Mouse (Mus musculus) cerebellum, adult 8-10 months (tissue): ENCODE measurements at regions not wholly inside any gene's neighbourhood (a gene's known extent, or its start where the extent isn't known, plus 50 kb on each side); places are given as distances from the start of the nearest gene placed in this dataset.
A peak's percentile ranks its signal among the peaks of the same experiment; 100 is the strongest.
"Not testable (repeated sequence)": the region's sequence is repeated elsewhere in the genome, so short reads cannot be mapped to it uniquely, and the experiment has no call there.

Source experiments
- DNase-seq: peaks from one replicate; pipeline ENCODE4 v3.0.0; 2022

DNA sequence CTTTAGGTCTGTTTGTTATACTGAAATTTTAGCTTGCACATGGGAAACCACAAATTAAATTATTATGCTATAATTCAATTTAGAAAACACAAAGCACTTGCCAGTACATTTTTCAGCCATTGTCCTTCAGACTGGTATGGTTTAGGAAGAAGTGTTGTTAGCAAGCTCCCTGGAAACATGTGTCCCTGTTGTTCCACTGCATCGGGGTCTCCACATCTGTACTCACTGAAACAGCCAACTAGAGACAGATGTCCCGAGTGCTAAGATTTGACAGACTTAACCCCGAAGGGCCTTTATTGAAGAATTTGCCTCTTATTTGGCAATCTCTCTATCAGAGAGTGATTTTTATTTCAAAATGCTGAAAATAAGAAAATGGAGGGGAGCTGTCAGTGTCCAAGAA is 362.6 kb downstream of the Rfpl4b start:
- no peak for DNase-seq

DNA sequence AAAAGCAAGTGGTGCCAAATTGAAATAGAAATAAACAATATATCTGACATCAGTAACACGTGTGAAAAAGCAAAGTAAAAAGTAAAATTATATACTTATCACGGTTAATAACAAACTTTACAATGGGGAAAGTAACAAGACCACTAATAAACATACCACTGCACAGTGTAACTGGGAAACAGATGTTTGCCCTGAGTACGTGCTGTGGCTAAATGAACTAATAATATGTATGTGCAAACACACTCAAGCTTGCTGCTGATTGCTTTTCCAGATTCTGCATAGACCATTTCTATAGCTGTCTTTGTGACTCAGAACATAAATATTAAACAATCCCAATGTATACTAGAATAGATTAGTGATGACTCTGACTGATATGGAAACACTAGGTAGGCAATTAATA is 363.2 kb downstream of the Rfpl4b start:
- DNase-seq: no peak

DNA sequence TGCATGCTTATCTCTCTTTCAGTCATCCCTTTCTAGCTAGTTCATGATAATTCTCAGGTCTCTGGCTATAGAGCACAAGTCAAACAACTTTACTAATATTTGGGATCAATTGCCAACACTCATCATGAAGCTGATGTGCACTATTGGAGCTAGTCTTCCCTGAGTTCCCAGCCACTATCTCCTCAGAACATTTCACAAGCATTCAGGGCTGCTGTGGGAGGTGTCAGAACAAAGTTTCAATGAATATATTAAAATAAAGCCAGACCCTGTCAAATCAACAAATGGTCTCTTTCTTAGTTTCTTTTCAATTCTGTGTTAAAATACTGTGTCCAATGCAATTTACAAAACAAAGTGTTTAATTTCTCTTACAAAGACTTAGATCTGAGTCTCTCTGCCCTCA is 364.8 kb downstream of the Rfpl4b start:
- no peak for DNase-seq

DNA sequence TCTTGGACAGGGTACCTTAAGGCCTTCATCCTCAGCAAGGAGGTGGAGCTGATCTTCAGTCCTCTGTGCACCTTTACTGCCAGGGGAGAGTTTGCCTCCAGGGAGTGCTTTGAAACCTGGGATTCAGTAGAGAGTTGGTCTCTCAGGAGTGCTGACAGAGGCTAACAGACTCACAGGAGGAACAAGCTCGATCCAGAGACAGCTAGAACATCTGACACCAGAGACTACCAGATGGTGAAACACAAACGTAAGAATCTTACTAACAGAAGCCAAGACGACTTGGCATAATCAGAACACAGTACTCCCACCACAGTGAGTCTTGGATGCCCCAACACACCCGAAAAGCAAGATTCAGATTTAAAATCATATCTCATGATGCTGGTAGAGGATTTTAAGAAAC is 372.3 kb downstream of the Rfpl4b start:
- DNase-seq: no peak

DNA sequence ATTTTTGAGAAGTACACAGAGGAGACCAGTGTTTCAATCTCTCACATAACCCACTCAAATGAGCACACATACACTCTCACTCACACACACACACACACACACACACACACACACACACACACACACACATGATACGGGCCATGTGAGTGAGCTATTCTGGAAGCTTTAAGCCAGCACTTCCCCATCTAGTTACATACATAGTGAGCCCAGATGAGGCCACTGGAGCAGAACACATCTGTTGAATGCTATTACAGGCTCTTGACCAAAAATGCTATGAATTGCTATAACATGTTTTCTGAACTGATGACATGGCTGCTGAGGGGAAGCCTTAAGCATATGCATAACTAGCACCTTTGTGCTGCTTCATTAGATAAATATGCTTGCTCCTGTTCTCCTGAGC is 373.9 kb downstream of the Rfpl4b start:
- DNase-seq: no peak

DNA sequence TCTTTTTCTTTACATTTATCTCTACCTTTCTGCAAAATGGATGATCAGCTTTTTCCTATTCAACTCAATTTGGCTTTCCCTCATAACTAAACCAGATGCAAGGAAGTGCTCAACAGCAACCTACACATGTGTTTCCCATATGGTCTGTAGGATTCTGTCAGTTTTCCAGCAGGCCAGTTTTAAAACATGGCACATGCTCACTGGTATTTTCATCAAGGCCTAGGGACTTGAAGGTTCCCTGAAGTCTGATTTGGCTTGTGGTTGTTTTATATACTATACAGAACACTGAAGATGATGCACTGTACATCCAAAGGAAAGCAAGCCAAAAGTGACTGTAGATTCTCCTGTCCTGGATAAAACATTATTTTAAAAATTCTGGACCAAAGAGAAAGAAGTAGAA is 374.3 kb downstream of the Rfpl4b start:
- DNase-seq: no peak

DNA sequence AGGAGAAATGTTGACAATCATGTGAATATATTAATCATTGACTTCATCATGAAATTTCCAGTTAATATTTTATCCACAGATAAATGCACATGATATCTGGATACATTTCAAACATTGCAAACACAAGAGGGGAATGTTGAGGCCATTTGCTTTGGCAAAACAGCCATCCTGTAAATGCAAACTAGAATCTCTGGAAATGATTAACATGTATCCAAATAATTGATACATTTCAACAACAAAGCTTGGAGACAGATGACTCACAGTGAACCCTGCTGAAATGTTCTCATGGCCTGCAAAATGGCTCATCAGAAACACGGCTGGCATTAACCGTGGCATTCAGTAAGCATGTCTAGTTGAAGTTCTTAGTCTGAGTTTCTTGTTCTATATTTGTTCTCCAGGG is 382.3 kb downstream of the Rfpl4b start:
- DNase-seq: no peak

DNA sequence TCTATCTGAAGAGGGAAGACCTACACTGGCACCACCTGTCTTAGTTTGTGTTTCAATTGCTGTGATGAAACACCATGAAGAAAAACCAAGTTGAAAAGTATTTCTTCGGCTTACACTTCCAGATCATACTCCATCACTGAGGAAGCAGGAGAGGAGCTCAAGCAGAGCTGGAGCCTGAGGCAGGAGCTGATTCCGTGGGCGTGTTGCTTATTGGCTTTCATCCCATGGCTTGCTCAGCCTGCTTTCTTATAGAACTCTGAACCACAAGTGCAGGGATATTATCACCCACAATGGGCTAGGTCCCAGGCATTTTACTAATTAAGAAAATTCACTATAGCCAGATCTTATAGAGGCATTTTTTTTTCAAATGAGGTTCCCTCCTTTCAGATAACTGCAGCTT is 384.7 kb downstream of the Rfpl4b start:
- no peak for DNase-seq

DNA sequence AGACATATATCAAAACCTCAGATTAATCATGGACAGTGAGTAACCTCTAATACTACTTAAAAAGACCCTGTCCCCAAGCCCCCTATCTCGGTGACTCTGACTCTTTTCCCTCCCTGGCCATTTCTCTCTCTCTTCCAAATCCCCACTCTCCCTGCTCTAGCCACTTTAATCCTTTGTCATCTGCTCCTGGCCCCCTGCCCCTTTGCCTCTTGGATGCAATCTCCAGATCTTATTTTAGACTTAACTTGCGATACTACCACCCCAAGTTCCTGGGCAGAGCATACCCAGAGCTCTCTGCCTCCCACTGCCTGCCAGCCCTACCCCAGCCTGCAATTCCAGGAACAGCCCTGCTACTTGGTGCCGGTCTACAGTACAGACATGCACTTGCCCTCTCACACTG is 400.0 kb downstream of the Rfpl4b start:
- DNase-seq: no peak

DNA sequence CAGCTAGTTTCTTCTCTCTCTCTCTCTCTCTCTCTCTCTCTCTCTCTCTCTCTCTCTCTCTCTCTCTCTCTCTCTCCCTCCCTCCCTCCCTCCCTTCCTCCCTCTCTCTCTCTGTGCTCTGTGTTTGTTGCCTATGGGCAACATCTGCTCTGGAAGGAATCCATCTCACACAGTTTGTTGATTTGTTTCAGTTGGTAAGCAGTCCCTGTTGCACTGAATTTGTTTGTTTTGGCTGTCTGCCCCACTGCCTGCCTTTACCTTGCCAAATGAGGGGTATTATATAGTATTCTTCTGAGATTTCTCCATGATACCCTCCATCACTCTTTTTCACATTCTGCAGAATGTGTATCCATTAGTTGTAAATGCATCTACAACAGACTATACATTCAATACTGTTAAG is 401.8 kb downstream of the Rfpl4b start:
- DNase-seq: no peak

DNA sequence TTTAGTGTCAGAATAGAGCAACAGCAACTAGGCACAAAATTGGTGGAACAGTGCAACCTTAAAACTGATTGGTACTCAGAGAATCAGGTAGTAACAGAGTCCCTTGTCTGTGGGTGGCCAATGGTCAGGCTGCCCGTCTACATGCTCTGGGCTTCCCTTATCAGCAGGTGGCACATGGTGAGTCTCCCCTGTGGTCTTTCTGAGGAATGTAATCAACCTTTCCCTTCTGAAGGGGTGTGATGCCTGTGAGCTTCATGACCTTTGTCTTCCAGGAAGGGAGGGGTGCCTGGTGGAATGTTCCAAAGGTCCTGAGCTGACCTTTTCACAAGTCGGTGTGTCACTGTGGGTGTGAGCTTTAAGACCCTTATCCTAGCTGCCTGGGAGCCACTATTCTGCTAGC is 438.4 kb downstream of the Rfpl4b start:
- DNase-seq: no peak

DNA sequence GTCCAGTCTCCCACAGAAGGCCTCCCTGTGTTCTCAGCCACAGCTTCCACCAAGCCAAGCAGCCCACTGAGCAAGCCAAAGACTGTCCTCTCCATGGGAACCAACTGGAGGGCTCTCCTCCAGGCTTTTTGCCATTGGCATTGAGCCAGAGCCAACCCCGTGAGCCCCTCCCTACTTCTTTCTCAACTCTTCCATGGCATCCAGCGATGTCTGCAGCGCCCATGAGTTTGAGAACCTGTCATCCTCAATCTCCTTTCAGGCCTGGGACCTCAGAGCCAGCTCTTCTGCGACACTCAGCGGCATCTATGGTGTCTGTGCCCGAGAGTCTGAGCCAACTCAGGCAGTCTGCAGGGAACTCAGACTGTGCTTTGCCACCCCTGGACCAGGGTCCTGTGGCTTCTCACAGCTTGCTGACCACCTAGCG is 439.7 kb downstream of the Rfpl4b start:
- DNase-seq: peak; percentile 5

DNA sequence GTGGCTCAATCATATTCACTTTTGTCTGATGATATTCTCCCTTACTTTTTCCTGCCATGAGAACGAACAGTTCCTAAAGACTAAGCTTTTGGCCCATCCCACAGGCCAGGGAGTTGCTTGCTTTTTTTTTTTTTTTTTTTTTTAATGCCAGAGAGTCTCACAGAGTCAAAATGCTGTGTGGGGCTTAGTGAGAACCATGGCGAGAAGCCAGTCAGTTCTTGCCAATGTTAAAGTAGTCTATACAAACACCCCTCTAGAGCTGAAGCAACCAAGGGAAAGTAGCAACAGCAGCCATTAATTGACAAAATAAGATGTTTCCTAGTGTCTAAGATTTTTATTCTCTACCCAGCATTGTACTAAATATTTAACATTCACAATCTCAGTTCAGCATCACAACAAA is 441.2 kb downstream of the Rfpl4b start:
- DNase-seq: no peak

DNA sequence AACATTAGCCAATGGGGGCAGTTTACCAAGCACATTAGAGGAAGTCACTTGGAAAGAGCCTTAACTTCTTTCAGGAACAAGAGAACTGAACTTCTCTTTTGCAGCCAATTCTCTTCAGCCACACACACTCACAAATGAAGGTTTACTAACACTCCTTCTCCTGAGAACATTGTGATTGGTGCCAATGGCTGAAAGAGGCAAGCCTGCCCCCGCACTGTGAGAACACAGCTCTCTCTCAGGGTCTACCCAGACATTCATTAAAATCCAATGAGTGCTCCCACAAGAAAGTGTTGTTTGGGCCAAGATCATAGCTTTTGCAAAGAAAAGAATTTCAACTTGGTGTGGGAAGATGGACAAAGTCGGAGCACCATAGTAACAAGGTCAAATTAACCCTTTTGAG is 454.8 kb downstream of the Rfpl4b start:
- no peak for DNase-seq

DNA sequence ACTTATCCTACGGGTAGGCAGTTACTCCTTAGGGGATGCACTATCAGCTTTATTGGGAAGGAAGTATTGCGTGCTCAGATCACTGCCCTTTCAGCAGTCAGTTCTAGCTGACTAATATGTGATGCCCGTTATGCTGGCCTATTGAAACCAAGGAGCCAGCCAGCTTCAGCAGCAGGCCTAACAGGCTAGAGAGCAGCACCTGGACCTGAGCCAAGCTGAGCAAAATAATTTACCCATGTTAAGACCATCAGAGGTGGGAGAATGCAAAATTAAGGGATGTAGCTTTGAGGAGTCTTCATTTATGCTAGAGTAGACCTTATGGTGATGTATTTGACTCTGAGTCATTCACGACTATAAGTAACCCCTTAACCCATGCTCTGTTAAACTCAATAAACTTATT is 456.7 kb downstream of the Rfpl4b start:
- DNase-seq: no peak

DNA sequence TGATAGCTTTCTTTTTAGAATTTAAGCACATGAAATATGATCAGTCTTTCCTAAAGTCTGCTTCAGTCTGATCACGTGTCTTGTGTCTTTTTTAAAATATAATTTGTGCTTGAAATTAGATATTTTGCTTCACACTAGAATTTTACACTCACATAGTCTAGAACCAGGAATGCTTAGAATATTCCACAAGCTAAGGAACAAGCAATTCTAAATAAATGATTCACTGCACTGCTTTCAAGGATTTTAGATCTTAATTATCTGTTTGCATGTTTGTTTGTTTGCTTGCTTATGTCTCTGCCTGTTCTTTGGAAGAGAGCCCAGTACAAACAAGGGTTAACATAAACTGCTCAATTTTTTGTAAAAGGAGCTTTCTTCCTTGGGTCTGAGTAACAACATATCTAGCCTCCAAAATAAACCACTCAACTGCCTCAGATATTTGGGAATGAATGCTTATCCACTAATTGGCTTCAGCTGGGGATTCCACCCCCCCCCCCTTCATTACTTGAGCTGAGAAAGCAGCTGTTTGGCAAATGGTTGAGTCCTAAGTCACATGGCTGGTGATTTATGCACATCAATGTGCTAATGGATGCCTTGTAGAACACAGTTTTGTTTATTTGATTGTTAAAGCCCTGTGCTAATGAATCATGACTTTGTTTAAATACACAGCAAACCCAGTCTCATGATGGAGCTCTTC is 463.9 kb downstream of the Rfpl4b start:
- no peak for DNase-seq

DNA sequence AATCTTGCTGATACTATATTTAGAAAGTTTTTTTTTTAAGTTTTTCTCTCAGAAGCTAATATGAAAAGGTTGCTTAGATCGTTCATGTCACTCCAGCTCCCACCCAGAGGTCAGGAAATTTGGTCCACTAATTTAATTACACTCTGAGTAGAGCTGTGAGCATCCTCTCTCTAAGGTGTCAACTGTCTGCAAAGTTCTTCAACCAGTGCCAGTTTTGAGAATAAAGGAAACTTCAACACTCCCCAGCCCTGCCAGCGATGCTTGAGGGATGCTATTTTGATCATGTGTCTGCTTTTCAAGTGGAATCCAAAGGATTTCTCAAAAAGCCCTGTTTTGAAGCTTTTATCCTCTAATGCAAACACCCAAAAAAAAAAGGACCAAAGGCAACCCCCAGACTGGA is 467.6 kb downstream of the Rfpl4b start:
- DNase-seq: no peak

DNA sequence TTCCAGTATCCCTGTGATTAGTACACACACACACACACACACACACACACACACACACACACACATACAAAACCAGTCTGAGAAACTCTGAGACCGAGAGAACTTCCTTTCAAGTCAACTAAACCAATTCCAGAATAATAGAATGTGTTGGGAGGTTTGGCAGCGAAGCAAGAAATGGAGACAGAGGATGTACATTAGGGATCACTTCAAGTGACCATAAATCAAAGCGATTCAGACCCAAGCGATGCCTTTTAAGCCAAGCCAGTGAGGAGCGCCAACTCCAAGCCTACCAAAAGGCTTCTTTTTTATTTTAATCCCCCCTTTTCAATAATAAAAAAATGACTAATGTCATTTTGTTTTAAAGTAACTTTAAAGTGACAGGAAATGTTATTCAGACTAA is 468.1 kb downstream of the Rfpl4b start:
- DNase-seq: no peak

DNA sequence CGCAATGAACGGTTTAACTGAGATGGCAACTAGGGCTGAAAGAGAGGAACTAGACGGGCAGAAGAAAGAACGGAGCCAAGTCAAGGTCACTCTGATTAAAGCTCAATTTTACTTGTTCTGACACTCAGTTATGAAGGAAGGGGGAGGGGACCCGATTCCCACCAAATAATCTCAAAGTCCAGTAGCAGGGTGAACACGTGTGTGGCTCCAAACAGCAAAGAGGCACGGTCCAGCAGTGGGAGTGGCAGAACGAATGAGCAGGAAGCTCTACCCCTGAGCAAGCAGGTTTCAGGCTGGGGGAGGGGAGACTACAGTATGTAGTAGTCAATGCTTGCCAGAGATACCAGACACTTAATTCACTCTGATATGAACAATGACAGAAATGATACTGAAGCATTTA is 474.6 kb downstream of the Rfpl4b start:
- not testable (repeated sequence) for DNase-seq

DNA sequence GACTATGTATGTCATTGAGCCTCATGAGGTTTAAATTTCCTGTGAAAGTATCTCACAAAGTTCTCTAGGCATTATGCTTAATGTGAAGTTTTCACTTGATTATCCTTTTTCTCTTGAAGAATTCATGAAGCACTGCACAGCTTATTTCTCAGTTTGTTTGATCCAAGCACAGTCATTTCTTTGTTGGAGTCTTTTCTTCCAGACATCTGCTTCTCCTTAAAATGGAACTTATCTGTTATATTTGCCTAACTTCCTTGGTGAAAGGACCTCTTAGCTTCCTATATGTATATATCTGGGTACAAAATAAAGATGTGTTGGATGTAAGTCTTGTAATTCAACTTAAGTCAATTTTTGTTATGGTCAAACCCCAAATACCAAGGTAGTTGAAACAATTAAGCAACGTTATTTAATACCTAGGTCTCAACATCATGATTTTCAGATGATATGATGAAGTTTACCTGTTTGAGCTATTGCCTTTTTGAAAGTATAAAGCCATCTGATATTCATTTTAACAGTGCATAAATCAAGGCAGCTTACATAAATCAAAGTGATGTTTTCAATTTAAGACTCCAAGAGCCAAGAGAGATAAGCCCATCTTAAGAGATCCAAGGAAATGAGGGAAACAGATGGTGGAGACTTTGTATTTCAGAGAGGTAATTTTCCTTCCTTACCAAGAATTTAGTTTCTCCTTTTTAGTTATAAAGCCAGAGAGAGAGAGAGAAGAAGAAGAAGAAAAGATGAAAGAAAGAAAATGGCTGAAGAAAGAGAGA is 481.0 kb downstream of the Rfpl4b start:
- DNase-seq: no peak

DNA sequence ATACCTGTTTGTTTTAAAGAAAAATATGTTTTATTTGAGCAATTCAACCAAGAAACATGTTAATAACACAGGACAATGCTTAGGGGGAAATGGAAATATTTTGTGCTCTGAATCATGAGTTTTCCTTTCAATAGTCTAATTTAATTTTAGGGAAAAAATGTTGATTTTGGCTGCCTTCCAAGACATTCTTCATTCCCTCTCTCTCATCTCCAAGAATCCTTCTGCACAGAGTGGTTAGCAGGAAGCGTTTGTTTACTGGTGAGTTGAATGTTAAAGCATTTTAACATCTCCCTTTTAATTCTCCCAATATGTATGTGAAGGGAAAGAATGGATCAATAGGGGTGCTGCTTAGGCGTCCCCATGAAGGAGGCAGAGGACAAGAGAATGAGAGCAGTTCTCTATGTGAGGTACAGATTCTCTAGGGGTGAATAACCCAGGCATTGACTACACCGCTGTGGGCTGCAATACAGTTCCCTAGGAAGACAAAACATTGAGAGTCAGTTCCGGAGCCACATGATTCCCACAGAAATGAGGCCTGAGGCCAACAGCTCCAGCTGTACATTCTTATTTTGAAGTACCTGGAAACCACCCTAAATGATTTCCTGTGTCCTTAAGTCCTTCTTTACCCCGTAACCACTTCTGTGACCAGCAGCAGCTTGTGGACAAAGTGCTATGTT is 512.7 kb downstream of the Rfpl4b start:
- DNase-seq: no peak

DNA sequence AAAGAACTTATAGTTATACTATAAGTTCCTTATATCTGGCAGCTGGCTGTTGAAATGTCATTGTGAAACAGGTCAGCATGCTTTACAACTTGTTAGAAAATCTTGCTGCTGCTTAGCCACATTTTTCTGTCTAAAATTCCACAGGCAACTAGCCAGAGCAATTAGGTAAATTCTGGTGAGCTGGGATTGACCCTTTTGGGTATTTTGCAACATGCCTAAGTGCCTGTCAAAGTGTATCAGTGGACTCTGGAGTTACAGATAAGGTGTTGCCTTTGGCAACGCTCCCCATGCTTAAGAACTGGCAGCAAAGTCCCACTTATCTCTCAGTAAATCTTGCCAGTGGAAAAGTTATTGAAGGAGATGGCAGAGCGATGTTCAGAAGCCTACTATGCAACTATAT is 525.9 kb downstream of the Rfpl4b start:
- no peak for DNase-seq

DNA sequence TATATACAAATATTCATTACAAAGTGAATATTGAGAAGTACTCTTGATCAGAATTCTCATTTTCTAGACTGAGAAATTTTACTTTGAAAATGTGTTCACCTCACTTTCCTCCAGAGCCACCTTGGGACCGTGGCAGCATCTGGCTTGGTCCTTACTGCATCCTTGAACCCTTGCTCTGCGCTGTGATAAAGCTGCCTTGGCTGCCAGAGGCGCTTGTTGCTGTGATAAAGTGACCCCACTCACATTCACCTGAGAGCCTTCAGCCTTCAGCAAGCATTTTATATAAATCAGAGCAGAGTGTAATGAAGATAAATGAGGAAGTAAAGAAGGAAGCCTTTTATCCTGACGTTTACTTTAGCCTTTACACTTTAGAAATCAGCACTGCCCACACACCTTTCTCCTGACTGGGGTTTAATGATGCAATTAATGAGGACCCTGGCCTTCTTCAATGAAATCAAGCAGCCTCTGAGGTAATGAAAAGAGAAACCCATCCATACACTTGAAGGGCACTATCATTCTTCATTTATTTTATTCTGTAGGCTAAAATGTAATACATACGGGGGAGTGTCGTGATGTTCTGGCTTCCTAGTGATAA is 532.8 kb downstream of the Rfpl4b start:
- DNase-seq: no peak

DNA sequence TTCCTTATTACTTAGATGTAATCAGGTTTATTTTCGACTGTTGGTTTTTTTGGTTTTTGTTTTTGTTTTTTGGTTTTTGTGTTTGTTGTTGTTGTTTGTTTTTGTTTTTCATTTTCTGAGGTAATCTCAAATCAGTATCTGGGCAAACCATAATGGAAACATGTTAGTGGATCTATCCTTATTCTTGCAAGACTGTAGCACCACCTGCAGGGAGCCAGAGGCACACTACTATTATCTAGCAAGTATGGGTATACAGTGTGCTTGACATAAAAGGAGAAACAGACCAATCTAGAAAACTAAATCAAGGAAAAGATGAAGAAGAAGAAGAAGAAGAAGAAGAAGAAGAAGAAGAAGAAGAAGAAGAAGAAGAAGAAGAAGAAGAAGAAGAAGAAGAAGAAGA is 552.4 kb downstream of the Rfpl4b start:
- peak; percentile 13 for DNase-seq
